Mouse (Mus musculus): ENCODE measurements around the gene Slc7a10. TPM values are rescaled to one million over a fixed set of nuclear protein-coding genes. Genes with fewer than 3 reads are reported as not detected.

Gene Slc7a10
- total RNA-seq (2014; rRNA removed), result 37.1 and 39.1 TPM in 2 replicates
- polyA plus RNA-seq (2015; fragmentation: Nextera tagmentation; extraction: Ambion mirVana), result 24.1 and 29.4 TPM in 2 replicates

- Histone ChIP-seq H3K9ac (replicated peaks; ENCODE audit: low read length, poor library complexity, severe bottlenecking) (peak within 1 kb of the TSS; percentile 29; the same call in 1 of the 2 replicates), H3K4me3 (ENCODE audit: low read depth, low read length) (peak within 1 kb of the TSS; percentile 30), H3K4me1 (ENCODE audit: insufficient read depth, low read length) (peaks cover 3% of the 10 kb centered on the region; the same call in 1 of the 2 replicates), H3K36me3 (ENCODE audit: insufficient read depth, low read length) (no peaks in the 10 kb centered on the region), H3K9me3 (ENCODE audit: low read length) (no peaks in the 10 kb centered on the region), H3K27ac (ENCODE audit: low read depth, low read length) (no peak within 1 kb of the TSS), H3K4me2 (ENCODE audit: low read depth, low read length, poor library complexity, severe bottlenecking) (peak within 1 kb of the TSS; percentile 52), H3K27me3 (ENCODE audit: insufficient read depth, low read length) (peaks cover 32% of the 10 kb centered on the region)
- DNase-seq (ENCODE audit: low spot score) (no peak), ATAC-seq (ENCODE audit: low FRiP score) (peak; percentile 48)
- no peak; the same call in 1 of the 2 replicates for TF ChIP-seq CTCF (IDR thresholded peaks at IDR 0.05)
- 1% methylated on average over 43 of the region's 43 CpGs for WGBS
Measured at GRCm38 (mm10) chr7:35185889-35186569, at the start of gene Slc7a10. Gene Slc7a10, plus strand, starts transcription at chr7:35186385.

DNA sequence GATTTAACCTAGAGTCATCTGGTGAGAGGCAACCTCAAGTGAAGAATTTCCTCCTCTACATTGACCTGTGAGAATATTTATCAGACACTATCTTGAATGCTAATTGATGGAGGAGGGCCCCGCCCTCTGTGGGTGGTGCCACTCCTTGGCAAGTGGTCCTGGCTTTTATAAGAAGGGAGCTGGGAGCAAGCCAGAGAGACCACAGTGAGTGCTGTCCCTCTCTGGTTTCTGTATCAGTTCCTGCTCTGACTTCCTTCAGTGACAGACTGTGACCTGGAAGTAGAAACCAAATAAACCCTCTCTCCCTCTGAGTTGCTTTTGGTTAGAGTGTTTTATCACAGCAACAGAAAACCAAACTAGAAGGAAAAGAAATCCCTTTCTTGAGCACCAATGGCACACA, 48.7 kb upstream of the Slc7a10 start:
- Histone ChIP-seq H3K4me3 (ENCODE audit: low read depth, low read length) (no peak overlapping the region), H3K36me3 (ENCODE audit: insufficient read depth, low read length) (no peaks in the 10 kb centered on the region), H3K9ac (replicated peaks; ENCODE audit: low read length, poor library complexity, severe bottlenecking) (no peak overlapping the region), H3K27ac (ENCODE audit: low read depth, low read length) (no peak overlapping the region), H3K9me3 (ENCODE audit: low read length) (no peaks in the 10 kb centered on the region), H3K27me3 (ENCODE audit: insufficient read depth, low read length) (no peaks in the 10 kb centered on the region), H3K4me2 (ENCODE audit: low read depth, low read length, poor library complexity, severe bottlenecking) (no peak overlapping the region), H3K4me1 (ENCODE audit: insufficient read depth, low read length) (no peaks in the 10 kb centered on the region)
- WGBS, result 80% methylated on average over 1 of the region's 1 CpGs
- TF ChIP-seq CTCF (IDR thresholded peaks at IDR 0.05), result no peak
- no peak for DNase-seq (ENCODE audit: low spot score)
- ATAC-seq (ENCODE audit: low FRiP score), result no peak

GRCm38 (mm10) chr7:35138481-35138880, 47.7 kb upstream of the Slc7a10 start:
- DNase-seq (ENCODE audit: low spot score) (no peak), ATAC-seq (ENCODE audit: low FRiP score) (no peak)
- Histone ChIP-seq H3K4me3 (ENCODE audit: low read depth, low read length) (no peak overlapping the region), H3K4me1 (ENCODE audit: insufficient read depth, low read length) (no peaks in the 10 kb centered on the region), H3K36me3 (ENCODE audit: insufficient read depth, low read length) (no peaks in the 10 kb centered on the region), H3K4me2 (ENCODE audit: low read depth, low read length, poor library complexity, severe bottlenecking) (no peak overlapping the region), H3K27me3 (ENCODE audit: insufficient read depth, low read length) (no peaks in the 10 kb centered on the region), H3K27ac (ENCODE audit: low read depth, low read length) (no peak overlapping the region), H3K9ac (replicated peaks; ENCODE audit: low read length, poor library complexity, severe bottlenecking) (no peak overlapping the region), H3K9me3 (ENCODE audit: low read length) (no peaks in the 10 kb centered on the region)
- 62% methylated on average over 4 of the region's 4 CpGs for WGBS
- TF ChIP-seq CTCF (IDR thresholded peaks at IDR 0.05), result no peak

DNA sequence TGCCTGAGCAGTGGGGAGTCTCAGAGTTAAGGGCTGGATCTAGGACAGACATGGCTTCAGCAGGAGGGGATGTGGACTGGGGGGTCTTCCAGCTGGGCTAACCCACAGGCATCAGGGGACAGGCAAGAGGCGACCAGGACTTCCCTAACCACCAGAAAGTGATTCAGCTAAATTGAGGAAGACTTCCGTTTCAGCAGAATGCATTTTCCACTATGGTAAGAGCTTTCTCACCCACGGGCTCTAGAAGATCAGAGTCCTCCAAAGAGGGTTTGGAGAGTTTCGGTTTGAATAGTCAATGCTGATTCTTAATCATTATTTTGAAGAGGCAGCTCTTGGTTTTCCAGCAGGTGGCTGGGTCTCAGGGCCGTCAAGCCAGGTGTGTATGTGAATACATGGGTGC, 46.3 kb upstream of the Slc7a10 start:
- Histone ChIP-seq H3K4me2 (ENCODE audit: low read depth, low read length, poor library complexity, severe bottlenecking) (no peak overlapping the region), H3K9ac (replicated peaks; ENCODE audit: low read length, poor library complexity, severe bottlenecking) (no peak overlapping the region), H3K4me1 (ENCODE audit: insufficient read depth, low read length) (no peaks in the 10 kb centered on the region), H3K27me3 (ENCODE audit: insufficient read depth, low read length) (no peaks in the 10 kb centered on the region), H3K4me3 (ENCODE audit: low read depth, low read length) (no peak overlapping the region), H3K9me3 (ENCODE audit: low read length) (no peaks in the 10 kb centered on the region), H3K36me3 (ENCODE audit: insufficient read depth, low read length) (no peaks in the 10 kb centered on the region), H3K27ac (ENCODE audit: low read depth, low read length) (no peak overlapping the region)
- WGBS, result 88% methylated on average over 5 of the region's 5 CpGs
- TF ChIP-seq CTCF (IDR thresholded peaks at IDR 0.05), result no peak
- DNase-seq (ENCODE audit: low spot score) (no peak), ATAC-seq (ENCODE audit: low FRiP score) (no peak)

GRCm38 (mm10) chr7:35141519-35141918, 44.7 kb upstream of the Slc7a10 start:
- H3K4me3 ChIP-seq (ENCODE audit: low read depth, low read length), result no peak overlapping the region
- H3K4me2 ChIP-seq (ENCODE audit: low read depth, low read length, poor library complexity, severe bottlenecking), result no peak overlapping the region
- WGBS, result 57% methylated on average over 5 of the region's 5 CpGs
- TF ChIP-seq CTCF (IDR thresholded peaks at IDR 0.05), result no peak
- no peak overlapping the region for H3K27ac ChIP-seq (ENCODE audit: low read depth, low read length)
- ATAC-seq (ENCODE audit: low FRiP score) (no peak), DNase-seq (ENCODE audit: low spot score) (no peak)
- no peaks in the 10 kb centered on the region for H3K9me3 ChIP-seq (ENCODE audit: low read length)
- no peaks in the 10 kb centered on the region for H3K36me3 ChIP-seq (ENCODE audit: insufficient read depth, low read length)
- H3K27me3 ChIP-seq (ENCODE audit: insufficient read depth, low read length), result no peaks in the 10 kb centered on the region
- H3K9ac ChIP-seq (replicated peaks; ENCODE audit: low read length, poor library complexity, severe bottlenecking), result no peak overlapping the region
- no peaks in the 10 kb centered on the region for H3K4me1 ChIP-seq (ENCODE audit: insufficient read depth, low read length)

DNA sequence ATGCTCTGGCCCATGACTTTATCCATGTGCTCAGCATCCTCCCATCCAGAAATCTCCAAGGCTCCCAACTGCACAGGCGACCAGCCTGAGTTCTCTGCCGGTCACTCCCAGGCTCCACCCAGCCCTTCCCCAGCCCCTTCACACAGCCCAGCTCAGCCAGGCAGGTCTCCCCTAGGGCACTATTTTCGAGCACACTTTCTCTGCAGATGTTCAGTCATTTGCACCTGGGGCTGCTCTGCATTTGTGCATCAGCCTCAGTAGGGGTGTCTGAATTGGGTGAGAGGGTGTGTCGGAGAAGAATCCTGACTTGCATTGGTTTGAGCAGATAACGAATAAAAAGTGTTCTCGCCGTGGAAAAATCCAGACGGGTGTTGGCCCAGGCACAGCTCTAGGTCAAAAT, 43.7 kb upstream of the Slc7a10 start:
- TF ChIP-seq CTCF (IDR thresholded peaks at IDR 0.05), result no peak
- H3K9me3 ChIP-seq (ENCODE audit: low read length), result no peaks in the 10 kb centered on the region
- 80% methylated on average over 8 of the region's 8 CpGs for WGBS
- no peaks in the 10 kb centered on the region for H3K4me1 ChIP-seq (ENCODE audit: insufficient read depth, low read length)
- H3K9ac ChIP-seq (replicated peaks; ENCODE audit: low read length, poor library complexity, severe bottlenecking), result no peak overlapping the region
- no peak overlapping the region for H3K4me2 ChIP-seq (ENCODE audit: low read depth, low read length, poor library complexity, severe bottlenecking)
- DNase-seq (ENCODE audit: low spot score) (no peak), ATAC-seq (ENCODE audit: low FRiP score) (no peak)
- H3K27ac ChIP-seq (ENCODE audit: low read depth, low read length), result no peak overlapping the region
- H3K27me3 ChIP-seq (ENCODE audit: insufficient read depth, low read length), result no peaks in the 10 kb centered on the region
- H3K36me3 ChIP-seq (ENCODE audit: insufficient read depth, low read length), result no peaks in the 10 kb centered on the region
- H3K4me3 ChIP-seq (ENCODE audit: low read depth, low read length), result no peak overlapping the region

All from midbrain, postnatal 0 days (tissue).